In the genomic region with DNA sequence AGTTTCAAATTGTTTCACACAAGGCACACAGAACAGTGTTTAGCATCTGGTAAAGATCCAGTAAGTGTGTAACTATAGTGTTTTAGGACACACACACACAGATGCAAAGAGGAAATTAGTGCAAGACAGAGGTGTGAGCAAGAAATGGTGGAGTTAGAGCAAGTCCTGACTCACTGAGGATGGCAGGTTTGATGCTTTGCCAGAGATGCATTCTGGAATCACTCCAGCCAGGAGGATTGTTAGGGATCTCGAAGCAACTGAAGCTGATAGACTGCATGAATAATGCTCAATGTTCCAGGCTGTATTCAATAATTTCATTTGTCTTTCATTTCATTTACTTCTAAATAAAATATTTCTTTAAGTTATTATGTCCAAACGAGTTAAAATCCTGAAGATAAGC, we compare ENCODE assay signal across 26 mouse cellular contexts.
"Had no signal": no experiment of that assay in that cellular context is flagged by ENCODE, and none has a peak within 500 bp of the region (broad histone marks: within the 10 kb centered on the region; RNA-seq: fewer than 3 reads in every experiment).

No protein-coding gene starts in this region.

- H3K4me2 ChIP-seq: heart, embryonic 11.5 days; heart, embryonic 13.5 days; heart, embryonic 15.5 days; hindbrain, embryonic 13.5 days; hindbrain, embryonic 15.5 days; kidney, embryonic 15.5 days; limb, embryonic 13.5 days; limb, embryonic 15.5 days; liver, embryonic 13.5 days; liver, embryonic 15.5 days had no signal

- DNase-seq: gastrocnemius, postnatal 14 days; gastrocnemius, postnatal 36 days; heart, adult 11 months; heart, adult 2 months; heart, postnatal 14 days; heart, postnatal 36 days; kidney, adult 11 months; kidney, adult 2 months; kidney, adult 9 months; kidney, postnatal 14 days; kidney, postnatal 36 days; layer of hippocampus, adult 9-11 months; layer of hippocampus, postnatal 36 days; liver, embryonic 13.5 days had no signal

- H3K9me3 ChIP-seq: heart, embryonic 15.5 days; hindbrain, embryonic 13.5 days; hindbrain, embryonic 15.5 days; kidney, embryonic 15.5 days; limb, embryonic 13.5 days; limb, embryonic 15.5 days; liver, embryonic 13.5 days; liver, embryonic 15.5 days had no signal

- H3K27ac ChIP-seq: heart, adult 2 months; heart, embryonic 13.5 days; heart, embryonic 15.5 days; hindbrain, embryonic 13.5 days; hindbrain, embryonic 15.5 days; hindbrain, postnatal 0 days; kidney, embryonic 15.5 days; kidney, postnatal 0 days; limb, embryonic 13.5 days; limb, embryonic 15.5 days; liver, embryonic 13.5 days; liver, embryonic 15.5 days had no signal

- H3K27me3 ChIP-seq: heart, embryonic 13.5 days; heart, embryonic 15.5 days; hindbrain, embryonic 13.5 days; hindbrain, embryonic 15.5 days; kidney, embryonic 15.5 days; limb, embryonic 13.5 days; limb, embryonic 15.5 days; liver, embryonic 13.5 days; liver, embryonic 15.5 days had no signal

- H3K4me1 ChIP-seq: heart, embryonic 13.5 days; heart, embryonic 15.5 days; hindbrain, embryonic 13.5 days; hindbrain, embryonic 15.5 days; kidney, embryonic 15.5 days; limb, embryonic 13.5 days; limb, embryonic 15.5 days; liver, embryonic 13.5 days; liver, embryonic 15.5 days had no signal

- H3K36me3 ChIP-seq: heart, embryonic 13.5 days; heart, embryonic 15.5 days; hindbrain, embryonic 13.5 days; hindbrain, embryonic 15.5 days; kidney, embryonic 15.5 days; limb, embryonic 13.5 days; limb, embryonic 15.5 days; liver, embryonic 13.5 days; liver, embryonic 15.5 days had no signal

- H3K9ac ChIP-seq: heart, embryonic 13.5 days; heart, embryonic 15.5 days; hindbrain, embryonic 13.5 days; hindbrain, embryonic 15.5 days; kidney, embryonic 15.5 days; limb, embryonic 13.5 days; limb, embryonic 15.5 days; liver, embryonic 13.5 days; liver, embryonic 15.5 days had no signal

- H3K4me3 ChIP-seq: heart, adult 2 months; heart, embryonic 13.5 days; heart, embryonic 15.5 days; hindbrain, embryonic 13.5 days; hindbrain, embryonic 15.5 days; kidney, embryonic 15.5 days; limb, embryonic 13.5 days; limb, embryonic 15.5 days; liver, embryonic 13.5 days; liver, embryonic 15.5 days had no signal

- ATAC-seq: hindbrain, postnatal 0 days; intestine, embryonic 16.5 days had no signal
